Comparison of ENCODE assay signal across 16 mouse cellular contexts in genomic region chr13:73837708-73838107, GRCm38 (mm10). TPM values are rescaled to one million over a fixed set of nuclear protein-coding genes. Genes with fewer than 3 reads are reported as not detected.
"Had no signal": no experiment of that assay in that cellular context is flagged by ENCODE, and none has a peak within 500 bp of the region (broad histone marks: within the 10 kb centered on the region; RNA-seq: fewer than 3 reads in every experiment).

No protein-coding gene starts in this region.

- H3K9me3 ChIP-seq: limb, embryonic 15.5 days; liver, embryonic 13.5 days; lung, embryonic 15.5 days; midbrain, embryonic 12.5 days; neural tube, embryonic 15.5 days had no signal

- H3K4me2 ChIP-seq: limb, embryonic 15.5 days; liver, embryonic 13.5 days; lung, embryonic 15.5 days; midbrain, embryonic 12.5 days; neural tube, embryonic 15.5 days had no signal

- H3K27me3 ChIP-seq: limb, embryonic 15.5 days; lung, embryonic 15.5 days; neural tube, embryonic 15.5 days had no signal

- H3K27ac ChIP-seq: limb, embryonic 15.5 days; liver, embryonic 13.5 days; lung, embryonic 15.5 days; midbrain, embryonic 12.5 days; neural tube, embryonic 15.5 days; stomach, postnatal 0 days had no signal

- ATAC-seq: hindbrain, embryonic 16.5 days; inflammation-experienced regulatory T-cells, adult 6 months; intestine, postnatal 0 days; liver, postnatal 0 days had no signal

- H3K4me1 ChIP-seq: liver, embryonic 13.5 days; midbrain, embryonic 12.5 days had no signal

- H3K4me3 ChIP-seq: limb, embryonic 15.5 days; liver, embryonic 13.5 days; lung, embryonic 15.5 days; midbrain, embryonic 12.5 days; myocyte; neural tube, embryonic 15.5 days had no signal

- DNase-seq: left cerebral cortex, postnatal 4 days; liver, embryonic 13.5 days; liver, postnatal 0 days; right cerebral cortex, adult 18-20 months; right cerebral cortex, postnatal 25 days; thymus, postnatal 4 days had no signal

- H3K36me3 ChIP-seq: limb, embryonic 15.5 days; liver, embryonic 13.5 days; lung, embryonic 15.5 days; midbrain, embryonic 12.5 days; neural tube, embryonic 15.5 days had no signal

- H3K9ac ChIP-seq: limb, embryonic 15.5 days; liver, embryonic 13.5 days; liver, postnatal 0 days; lung, embryonic 15.5 days; midbrain, embryonic 12.5 days; neural tube, embryonic 15.5 days had no signal

RNA-seq across cellular contexts. Expression of gene Nkd2, which starts 9.7 kb away (rescaled TPM):
- total RNA-seq: megakaryocyte-erythroid progenitor cell, adult 5-6 weeks had no signal
